In the genomic region with DNA sequence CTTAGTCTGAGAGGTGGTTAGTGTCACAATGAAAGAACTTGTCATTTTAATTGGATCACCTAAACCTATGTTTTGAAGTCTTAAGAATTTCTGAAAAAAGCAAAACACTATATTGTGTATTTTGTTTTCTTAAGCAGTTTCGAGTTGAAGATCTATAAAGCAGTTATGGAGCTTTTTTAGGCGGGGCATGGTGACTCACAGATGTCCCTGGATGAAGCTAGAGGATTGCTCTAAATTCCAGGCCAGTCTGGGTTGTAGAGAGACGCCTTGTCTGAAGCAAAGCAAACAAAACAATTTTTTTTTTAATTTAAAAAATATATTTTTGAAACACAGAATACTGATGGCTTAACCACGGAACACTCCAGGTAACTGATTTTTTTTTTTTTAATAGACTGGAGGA, we compare ENCODE assay signal across 20 mouse cellular contexts. TPM values are rescaled to one million over a fixed set of nuclear protein-coding genes. Genes with fewer than 3 reads are reported as not detected.
A peak's percentile ranks its signal among the peaks of the same experiment; 100 is the strongest.
DNase-seq lines count a peak whose midpoint lies in the region; TF ChIP-seq lines count a peak whose summit lies in the region.
"Had no signal": no experiment of that assay in that cellular context is flagged by ENCODE, and none has a peak within 500 bp of the region (broad histone marks: within the 10 kb centered on the region; RNA-seq: fewer than 3 reads in every experiment).

No protein-coding gene starts in this region.

- no peak overlapping the region for H3K4me3 ChIP-seq in myocyte
- H3K4me3 ChIP-seq: embryonic facial prominence, embryonic 13.5 days; forebrain, embryonic 13.5 days; heart, adult 2 months; heart, embryonic 12.5 days; hindbrain, embryonic 10.5 days; intestine, embryonic 15.5 days had no signal

- no peaks in the 10 kb centered on the region for H3K27me3 ChIP-seq in myocyte (ENCODE audit: control insufficient read depth, insufficient read depth, insufficient read length)
- H3K27me3 ChIP-seq: embryonic facial prominence, embryonic 13.5 days; forebrain, embryonic 13.5 days; heart, embryonic 12.5 days; intestine, embryonic 15.5 days; Patski had no signal

- TF ChIP-seq POLR2A in myocyte (IDR thresholded peaks at IDR 0.05; ENCODE audit: insufficient read length, low read depth) = no peak

- H3K4me2 ChIP-seq in myocyte (ENCODE audit: low read depth) = peak overlapping the region; percentile 65
- H3K4me2 ChIP-seq: embryonic facial prominence, embryonic 13.5 days; forebrain, embryonic 13.5 days; heart, embryonic 12.5 days; hindbrain, embryonic 14.5 days; intestine, embryonic 15.5 days had no signal

- DNase-seq in adrenal gland, adult 8-10 months = peak; percentile 19
- no peak for DNase-seq in adrenal gland, postnatal 25 days
- DNase-seq in 3T3-L1 (ENCODE audit: low read depth, low spot score) = peak; percentile 63
- peak; percentile 17 for DNase-seq in NIH3T3 (ENCODE audit: low read depth)
- no peak for DNase-seq in Muller cell, postnatal 12 days (ENCODE audit: inconsistent ontology term)
- no peak for DNase-seq in gastrocnemius, postnatal 4 days (ENCODE audit: low spot score in 2 of 2)
- DNase-seq: cerebellum, adult 11-12 months; cerebellum, adult 9-10 months; cerebellum, postnatal 36 days; gastrocnemius, postnatal 10 days; heart, adult 2 months; kidney, adult 18-20 months had no signal

- H3K36me3 ChIP-seq in myocyte (ENCODE audit: control insufficient read depth, insufficient read depth) = no peaks in the 10 kb centered on the region
- H3K36me3 ChIP-seq: embryonic facial prominence, embryonic 13.5 days; heart, embryonic 12.5 days; hindbrain, embryonic 10.5 days; intestine, embryonic 15.5 days had no signal

- no peak overlapping the region for H3ac ChIP-seq in myocyte (ENCODE audit: control insufficient read depth, insufficient read length)

- H3K79me2 ChIP-seq in myocyte (ENCODE audit: control insufficient read depth, insufficient read depth) = peaks cover 78% of the 10 kb centered on the region

TF ChIP-seq in myocyte, 11 proteins besides CTCF, POLR2A, EP300 and RAD21:
- TF ChIP-seq CEBPB (IDR thresholded peaks at IDR 0.05; ENCODE audit: insufficient read depth, poor library complexity, severe bottlenecking) (no peak), TCF3 (IDR thresholded peaks at IDR 0.05; ENCODE audit: insufficient read length, low read depth) (no peak), TCF12 (IDR thresholded peaks at IDR 0.05; ENCODE audit: insufficient read depth, poor library complexity, severe bottlenecking) (no peak), MYOG (IDR thresholded peaks at IDR 0.05; ENCODE audit: control insufficient read depth in 1 of 3, insufficient read depth in 1 of 3, insufficient read length in 2 of 3, low read depth in 2 of 3) (no peak), SRF (IDR thresholded peaks at IDR 0.05; ENCODE audit: control insufficient read depth, insufficient read length, low read depth) (no peak), MYOD1 (IDR thresholded peaks at IDR 0.05; ENCODE audit: control insufficient read depth in 1 of 3, insufficient read length in 2 of 3, low read depth in 2 of 3) (no peak), MAX (IDR thresholded peaks at IDR 0.05; ENCODE audit: low read depth) (no peak), USF1 (IDR thresholded peaks at IDR 0.05; ENCODE audit: low read depth) (no peak), REST (IDR thresholded peaks at IDR 0.05; ENCODE audit: insufficient read depth, insufficient read length) (no peak), E2F4 (IDR thresholded peaks at IDR 0.05; ENCODE audit: insufficient read depth) (no peak), POLR2AphosphoS2 (IDR thresholded peaks at IDR 0.05; ENCODE audit: insufficient read length, low read depth) (no peak)

RNA-seq across cellular contexts. Expression of a gene that starts 4.1 kb away (rescaled TPM):
- 10 to 100 TPM; 35.8 to 43.2 (median 42.1) TPM for total RNA-seq in adrenal gland, adult 8-10 months (2022)
- total RNA-seq in adrenal gland, postnatal 25 days (2021) = 43.5 and 44.0 TPM in 2 replicates
- 5.1 TPM for polyA plus RNA-seq in myocyte (2012; fragmentation: generic; extraction: Trizol)
- total RNA-seq in gastrocnemius, postnatal 4 days (2021) = 10 to 100 TPM; 38.4 to 48.7 TPM

Comparison
In these comparisons a context has a peak if more than half of its experiments do, and no peak if none do; other contexts are left out.
1. DNase-seq: peak in adrenal gland, adult 8-10 months (single experiment), 3T3-L1 (single experiment) and NIH3T3 (single experiment); none in adrenal gland, postnatal 25 days (single experiment), Muller cell, postnatal 12 days (single experiment) and gastrocnemius, postnatal 4 days (0 of 2).